Comparison of ENCODE assay signal across 15 mouse cellular contexts in the genomic region with DNA sequence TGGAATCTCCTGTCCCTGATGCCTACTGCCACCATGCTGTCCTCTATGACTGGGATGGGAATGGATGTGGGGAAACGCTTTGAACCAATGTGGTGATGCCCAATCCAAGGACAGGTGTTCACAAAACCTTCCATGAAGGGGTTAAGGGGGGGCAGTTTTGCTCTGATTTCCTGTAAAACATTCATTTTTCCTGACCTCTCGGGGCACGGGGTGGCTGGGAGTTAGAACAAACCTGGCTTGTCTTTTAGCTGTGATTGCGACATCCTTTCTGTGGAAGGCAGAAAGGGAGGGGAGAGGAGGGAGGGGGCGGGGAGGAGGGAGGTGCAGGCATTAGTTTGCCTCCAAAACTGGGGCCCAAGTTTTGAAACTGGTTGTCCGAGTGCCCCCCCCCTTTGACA. TPM values are rescaled to one million over a fixed set of nuclear protein-coding genes. Genes with fewer than 3 reads are reported as not detected.
DNase-seq lines count a peak whose midpoint lies in the region; ATAC-seq lines count a peak whose summit lies in the region.
"Had no signal": no experiment of that assay in that cellular context is flagged by ENCODE, and none has a peak within 500 bp of the region (broad histone marks: within the 10 kb centered on the region; RNA-seq: fewer than 3 reads in every experiment).

No protein-coding gene starts in this region.

- H3K36me3 ChIP-seq in kidney, embryonic 15.5 days: peaks cover 14% of the 10 kb centered on the region; the same call in 1 of the 2 replicates
- H3K36me3 ChIP-seq in liver, embryonic 15.5 days (replicated peaks): peaks cover 13% of the 10 kb centered on the region

- no peak overlapping the region for H3K9ac ChIP-seq in kidney, embryonic 15.5 days
- H3K9ac ChIP-seq in liver, embryonic 15.5 days: no peak overlapping the region
- H3K9ac ChIP-seq: intestine, embryonic 15.5 days had no signal

- H3K27me3 ChIP-seq in kidney, embryonic 15.5 days: no peaks in the 10 kb centered on the region
- no peaks in the 10 kb centered on the region for H3K27me3 ChIP-seq in liver, embryonic 15.5 days
- H3K27me3 ChIP-seq: intestine, embryonic 15.5 days had no signal

- peak; percentile 52 to 57 for DNase-seq in kidney, adult 8-10 months
- DNase-seq in layer of hippocampus, postnatal 10 days (ENCODE audit: low spot score in 2 of 2): no peak
- no peak for DNase-seq in natural killer cell, adult 2 months (ENCODE audit: low spot score in 2 of 2)
- DNase-seq in thymus, postnatal 0 days (ENCODE audit: low spot score): no peak
- DNase-seq: cerebellum, adult 2 months; gastrocnemius, postnatal 25 days; heart, postnatal 4 days; layer of hippocampus, postnatal 36 days had no signal

- H3K4me2 ChIP-seq in kidney, embryonic 15.5 days: no peak overlapping the region
- H3K4me2 ChIP-seq in liver, embryonic 15.5 days: peak overlapping the region; percentile 27; the same call in 1 of the 2 replicates
- H3K4me2 ChIP-seq: intestine, embryonic 15.5 days had no signal

- H3K4me3 ChIP-seq in kidney, embryonic 15.5 days (replicated peaks): no peak overlapping the region
- no peak overlapping the region for H3K4me3 ChIP-seq in brown adipose tissue, adult 24 weeks (ENCODE audit: insufficient read depth, low read depth, low read length)
- no peak overlapping the region for H3K4me3 ChIP-seq in liver, embryonic 15.5 days (replicated peaks)
- H3K4me3 ChIP-seq: forebrain, embryonic 10.5 days; intestine, embryonic 15.5 days had no signal

- H3K4me1 ChIP-seq in kidney, embryonic 15.5 days: peaks cover 14% of the 10 kb centered on the region; the same call in 1 of the 2 replicates
- peaks cover 10% of the 10 kb centered on the region for H3K4me1 ChIP-seq in brown adipose tissue, adult 24 weeks (ENCODE audit: control insufficient read depth, insufficient read depth, insufficient read length, low read length)
- peaks cover 27% of the 10 kb centered on the region for H3K4me1 ChIP-seq in liver, embryonic 15.5 days (replicated peaks)
- H3K4me1 ChIP-seq: forebrain, embryonic 10.5 days had no signal

- WGBS in kidney, embryonic 15.5 days: 68% methylated on average over 6 of the region's 6 CpGs
- WGBS in liver, embryonic 15.5 days (ENCODE audit: insufficient replicate concordance): 21% methylated on average over 6 of the region's 6 CpGs

- H3K9me3 ChIP-seq in kidney, embryonic 15.5 days (replicated peaks): no peaks in the 10 kb centered on the region
- no peaks in the 10 kb centered on the region for H3K9me3 ChIP-seq in liver, embryonic 15.5 days (replicated peaks)
- H3K9me3 ChIP-seq: forebrain, embryonic 10.5 days; G1E; intestine, embryonic 15.5 days had no signal

- no peak overlapping the region for H3K27ac ChIP-seq in kidney, embryonic 15.5 days
- peak overlapping the region; percentile 72 for H3K27ac ChIP-seq in brown adipose tissue, adult 24 weeks (replicated peaks; ENCODE audit: low read depth, low read length)
- peak overlapping the region; percentile 33 for H3K27ac ChIP-seq in liver, embryonic 15.5 days (replicated peaks)
- H3K27ac ChIP-seq: forebrain, embryonic 10.5 days had no signal

- no peak for ATAC-seq in kidney, embryonic 15.5 days (replicated peaks; ENCODE audit: low FRiP score)
- ATAC-seq in liver, embryonic 15.5 days (ENCODE audit: insufficient read depth): peak; percentile 8; the same call in 1 of the 2 replicates
- ATAC-seq in megakaryocyte, adult 5-6 weeks (ENCODE audit: poor library complexity, severe bottlenecking): peak; percentile 32
- ATAC-seq: intestine, embryonic 15.5 days had no signal

RNA-seq across cellular contexts. Expression of gene C3, which starts 2.8 kb away (rescaled TPM):
- 2.3 and 5.4 TPM in 2 replicates for polyA plus RNA-seq in kidney, embryonic 15.5 days (2015; fragmentation: Nextera tagmentation; extraction: Ambion mirVana)
- polyA plus RNA-seq in brown adipose tissue, adult 24 weeks (2012; ENCODE audit: insufficient read depth, insufficient read length, missing spikeins): 266 and 361 TPM in 2 replicates
- 369 and 468 TPM in 2 replicates for polyA plus RNA-seq in liver, embryonic 15.5 days (2015; fragmentation: Nextera tagmentation; extraction: Ambion mirVana)
- total RNA-seq in megakaryocyte, adult 5-6 weeks (2015): 699 and 776 TPM in 2 replicates
- 1,145 and 1,156 TPM in 2 replicates for total RNA-seq in megakaryocyte, adult 5-6 weeks (2017)
- 1 to 10 TPM; 2.7 to 2.8 TPM for total RNA-seq in layer of hippocampus, postnatal 10 days (2021)
- 5.0 and 5.4 TPM in 2 replicates for polyA plus RNA-seq in thymus, postnatal 0 days (2015; fragmentation: Nextera tagmentation; extraction: Ambion mirVana)

RNA-seq across cellular contexts. Expression of gene Gpr108, which starts 17.5 kb away (rescaled TPM):
- polyA plus RNA-seq in kidney, embryonic 15.5 days (2015; fragmentation: Nextera tagmentation; extraction: Ambion mirVana): 35.6 and 39.5 TPM in 2 replicates
- polyA plus RNA-seq in brown adipose tissue, adult 24 weeks (2012; ENCODE audit: insufficient read depth, insufficient read length, missing spikeins): 36.4 and 36.6 TPM in 2 replicates
- polyA plus RNA-seq in liver, embryonic 15.5 days (2015; fragmentation: Nextera tagmentation; extraction: Ambion mirVana): 11.9 and 12.0 TPM in 2 replicates
- 36.6 and 39.1 TPM in 2 replicates for total RNA-seq in megakaryocyte, adult 5-6 weeks (2015)
- total RNA-seq in megakaryocyte, adult 5-6 weeks (2017): 36.6 and 37.7 TPM in 2 replicates
- total RNA-seq in layer of hippocampus, postnatal 10 days (2021): 10 to 100 TPM; 15.0 to 16.3 TPM
- 37.3 and 40.0 TPM in 2 replicates for polyA plus RNA-seq in thymus, postnatal 0 days (2015; fragmentation: Nextera tagmentation; extraction: Ambion mirVana)

RNA-seq across cellular contexts. Expression of gene Trip10, which starts 18.5 kb away (rescaled TPM):
- 44.5 and 47.5 TPM in 2 replicates for polyA plus RNA-seq in kidney, embryonic 15.5 days (2015; fragmentation: Nextera tagmentation; extraction: Ambion mirVana)
- 20.4 and 30.0 TPM in 2 replicates for polyA plus RNA-seq in brown adipose tissue, adult 24 weeks (2012; ENCODE audit: insufficient read depth, insufficient read length, missing spikeins)
- polyA plus RNA-seq in liver, embryonic 15.5 days (2015; fragmentation: Nextera tagmentation; extraction: Ambion mirVana): 8.1 and 9.8 TPM in 2 replicates
- 3.6 and 5.4 TPM in 2 replicates for total RNA-seq in megakaryocyte, adult 5-6 weeks (2015)
- total RNA-seq in megakaryocyte, adult 5-6 weeks (2017): 9.0 and 9.4 TPM in 2 replicates
- 1 to 10 TPM; 6.6 to 8.0 TPM for total RNA-seq in layer of hippocampus, postnatal 10 days (2021)
- polyA plus RNA-seq in thymus, postnatal 0 days (2015; fragmentation: Nextera tagmentation; extraction: Ambion mirVana): 15.7 and 18.2 TPM in 2 replicates

RNA-seq across cellular contexts. Expression of gene Tnfsf14, which starts 36.8 kb away (rescaled TPM):
- 0.08 TPM in 1 of 2 replicates, not detected in the other for polyA plus RNA-seq in kidney, embryonic 15.5 days (2015; fragmentation: Nextera tagmentation; extraction: Ambion mirVana)
- not detected in 2 replicates for polyA plus RNA-seq in brown adipose tissue, adult 24 weeks (2012; ENCODE audit: insufficient read depth, insufficient read length, missing spikeins)
- 1.3 and 1.4 TPM in 2 replicates for polyA plus RNA-seq in liver, embryonic 15.5 days (2015; fragmentation: Nextera tagmentation; extraction: Ambion mirVana)
- 5.5 and 6.3 TPM in 2 replicates for total RNA-seq in megakaryocyte, adult 5-6 weeks (2015)
- 15.6 and 15.7 TPM in 2 replicates for total RNA-seq in megakaryocyte, adult 5-6 weeks (2017)
- total RNA-seq in layer of hippocampus, postnatal 10 days (2021): not detected
- 3.4 and 4.7 TPM in 2 replicates for polyA plus RNA-seq in thymus, postnatal 0 days (2015; fragmentation: Nextera tagmentation; extraction: Ambion mirVana)
- total RNA-seq: gastrocnemius, postnatal 25 days; heart, postnatal 4 days; layer of hippocampus, postnatal 36 days had no signal
- polyA plus RNA-seq: cerebellum, adult 2 months had no signal

RNA-seq across cellular contexts. Expression of gene Vav1, which starts 48.2 kb away (rescaled TPM):
- 1.7 and 1.8 TPM in 2 replicates for polyA plus RNA-seq in kidney, embryonic 15.5 days (2015; fragmentation: Nextera tagmentation; extraction: Ambion mirVana)
- polyA plus RNA-seq in brown adipose tissue, adult 24 weeks (2012; ENCODE audit: insufficient read depth, insufficient read length, missing spikeins): 1.3 and 1.5 TPM in 2 replicates
- polyA plus RNA-seq in liver, embryonic 15.5 days (2015; fragmentation: Nextera tagmentation; extraction: Ambion mirVana): 13.8 and 14.5 TPM in 2 replicates
- total RNA-seq in megakaryocyte, adult 5-6 weeks (2015): 84.7 and 92.2 TPM in 2 replicates
- total RNA-seq in megakaryocyte, adult 5-6 weeks (2017): 307 and 321 TPM in 2 replicates
- total RNA-seq in layer of hippocampus, postnatal 10 days (2021): 1 to 10 TPM; 4.4 to 4.6 TPM
- 131 and 133 TPM in 2 replicates for polyA plus RNA-seq in thymus, postnatal 0 days (2015; fragmentation: Nextera tagmentation; extraction: Ambion mirVana)

Comparison
In these comparisons a context has a peak if more than half of its experiments do, and no peak if none do; other contexts are left out.
1. DNase-seq: peak in kidney, adult 8-10 months (2 of 2); none in layer of hippocampus, postnatal 10 days (0 of 2), natural killer cell, adult 2 months (0 of 2) and thymus, postnatal 0 days (single experiment).
2. RNA of gene C3, which starts 2.8 kb away (polyA plus RNA-seq): 369 to 468 TPM in liver, embryonic 15.5 days and 266 to 361 TPM in brown adipose tissue, adult 24 weeks; 5.0 to 5.4 TPM in thymus, postnatal 0 days and 2.3 to 5.4 TPM in kidney, embryonic 15.5 days; every median in the first group is over 10 times any median in the second.